Mouse (Mus musculus): ENCODE measurements around the gene Tmem150c.
A peak's percentile ranks its signal among the peaks of the same experiment; 100 is the strongest.

The Tmem150c gene

DNA sequence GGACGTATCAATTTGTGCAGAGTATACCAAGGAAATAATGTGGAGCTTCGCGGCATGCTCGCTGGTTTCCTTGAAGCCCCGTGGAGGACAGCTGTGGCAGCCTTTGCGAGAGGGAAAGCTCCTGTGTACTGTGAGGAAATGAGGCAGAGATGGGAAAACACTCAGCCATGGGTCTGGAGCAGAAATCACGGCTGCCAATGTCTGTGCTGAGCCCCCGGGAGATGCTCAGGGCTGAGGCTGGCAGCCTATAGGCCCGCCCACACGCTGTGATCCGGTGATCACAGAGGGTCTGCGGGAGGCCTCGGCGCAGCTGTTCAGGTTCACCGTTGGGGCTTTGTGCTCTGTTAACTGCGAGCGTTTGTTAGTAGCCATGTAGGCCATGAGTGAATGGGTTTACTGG lies 68.0 kb downstream of the Tmem150c start:
- H3K36me3 ChIP-seq (ENCODE audit: control insufficient read depth, insufficient read depth, low read length, poor library complexity, severe bottlenecking), result no peaks in the 10 kb centered on the region
- DNase-seq (ENCODE audit: low read depth, low spot score), result no peak
- no peaks in the 10 kb centered on the region for H3K27me3 ChIP-seq (ENCODE audit: control insufficient read depth, insufficient read depth, low read length, poor library complexity, severe bottlenecking)

DNA sequence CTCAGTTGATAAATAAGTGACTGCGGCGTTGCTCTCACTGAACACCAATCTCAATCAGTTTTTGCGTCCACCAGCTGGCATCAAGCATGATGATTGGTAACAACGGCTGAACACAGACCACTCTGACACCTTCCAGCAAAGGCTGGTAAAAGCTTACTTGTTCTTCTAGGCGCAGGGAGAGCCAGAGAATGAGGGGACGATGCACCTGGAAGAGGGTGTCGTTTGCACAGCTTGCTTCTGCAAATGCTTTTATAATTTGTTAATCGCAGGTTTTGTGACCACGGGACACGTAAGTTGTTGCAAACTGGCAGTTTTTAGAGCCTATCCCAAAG lies 68.4 kb downstream of the Tmem150c start:
- DNase-seq (ENCODE audit: low read depth, low spot score), result no peak
- no peaks in the 10 kb centered on the region for H3K27me3 ChIP-seq (ENCODE audit: control insufficient read depth, insufficient read depth, low read length, poor library complexity, severe bottlenecking)
- no peaks in the 10 kb centered on the region for H3K36me3 ChIP-seq (ENCODE audit: control insufficient read depth, insufficient read depth, low read length, poor library complexity, severe bottlenecking)

DNA sequence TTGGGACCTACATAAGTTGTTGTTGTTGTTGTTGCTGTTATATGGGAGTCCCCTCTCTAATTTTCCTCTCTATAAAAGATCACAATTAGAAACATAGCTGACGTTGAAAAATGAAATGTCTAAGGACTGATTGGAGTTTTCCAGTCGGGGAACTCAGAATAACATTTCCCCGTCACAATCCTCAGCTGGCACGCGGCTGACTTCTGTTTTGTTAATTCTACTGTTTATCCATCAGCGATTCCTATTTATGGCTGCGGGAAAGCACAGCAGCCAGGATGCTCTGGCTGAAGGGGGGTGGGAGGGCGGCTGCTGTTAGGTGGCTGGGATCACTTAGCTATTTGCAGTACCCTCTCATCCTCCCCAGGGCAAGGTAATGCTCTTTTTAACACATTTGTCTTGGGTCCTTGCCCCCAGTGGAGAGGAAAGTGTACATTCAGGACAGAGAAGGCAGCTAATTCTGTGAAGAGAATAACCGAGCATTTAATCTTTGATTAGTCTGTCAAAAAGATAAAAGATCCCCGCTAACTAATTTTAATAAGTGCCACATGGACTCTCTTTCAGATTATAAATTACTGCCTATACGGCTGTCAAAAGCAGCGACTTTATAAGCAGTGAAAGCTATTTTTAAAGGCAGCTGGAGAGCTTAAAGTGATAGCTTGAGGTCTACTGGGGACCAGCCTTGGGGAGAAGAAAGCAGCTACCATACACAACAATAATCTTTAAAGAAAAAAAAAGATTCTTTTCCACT lies 68.9 kb downstream of the Tmem150c start:
- DNase-seq (ENCODE audit: low read depth, low spot score), result no peak
- Histone ChIP-seq H3K27me3 (ENCODE audit: control insufficient read depth, insufficient read depth, low read length, poor library complexity, severe bottlenecking) (no peaks in the 10 kb centered on the region), H3K36me3 (ENCODE audit: control insufficient read depth, insufficient read depth, low read length, poor library complexity, severe bottlenecking) (no peaks in the 10 kb centered on the region)

DNA sequence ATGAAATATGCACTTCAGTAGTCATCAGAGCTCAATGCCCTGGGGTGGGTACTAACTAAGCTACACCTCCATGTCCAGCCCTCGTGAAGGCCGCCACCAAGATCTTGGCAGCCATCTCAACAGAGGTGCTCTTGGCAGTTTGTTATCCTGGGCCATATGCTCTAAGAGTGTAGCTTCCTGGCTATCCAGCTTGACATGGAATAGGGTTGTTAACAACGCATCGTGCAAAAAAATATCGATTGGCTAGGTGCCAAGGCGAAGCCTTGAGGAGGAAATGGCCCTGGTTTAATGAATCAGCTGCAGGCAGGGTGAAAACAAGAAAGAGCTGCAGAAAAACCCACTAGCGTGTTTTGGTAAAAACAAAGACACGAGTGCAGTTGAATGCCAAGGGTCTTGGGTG lies 74.5 kb downstream of the Tmem150c start:
- Histone ChIP-seq H3K36me3 (ENCODE audit: control insufficient read depth, insufficient read depth, low read length, poor library complexity, severe bottlenecking) (no peaks in the 10 kb centered on the region), H3K27me3 (ENCODE audit: control insufficient read depth, insufficient read depth, low read length, poor library complexity, severe bottlenecking) (no peaks in the 10 kb centered on the region)
- DNase-seq (ENCODE audit: low read depth, low spot score), result no peak

DNA sequence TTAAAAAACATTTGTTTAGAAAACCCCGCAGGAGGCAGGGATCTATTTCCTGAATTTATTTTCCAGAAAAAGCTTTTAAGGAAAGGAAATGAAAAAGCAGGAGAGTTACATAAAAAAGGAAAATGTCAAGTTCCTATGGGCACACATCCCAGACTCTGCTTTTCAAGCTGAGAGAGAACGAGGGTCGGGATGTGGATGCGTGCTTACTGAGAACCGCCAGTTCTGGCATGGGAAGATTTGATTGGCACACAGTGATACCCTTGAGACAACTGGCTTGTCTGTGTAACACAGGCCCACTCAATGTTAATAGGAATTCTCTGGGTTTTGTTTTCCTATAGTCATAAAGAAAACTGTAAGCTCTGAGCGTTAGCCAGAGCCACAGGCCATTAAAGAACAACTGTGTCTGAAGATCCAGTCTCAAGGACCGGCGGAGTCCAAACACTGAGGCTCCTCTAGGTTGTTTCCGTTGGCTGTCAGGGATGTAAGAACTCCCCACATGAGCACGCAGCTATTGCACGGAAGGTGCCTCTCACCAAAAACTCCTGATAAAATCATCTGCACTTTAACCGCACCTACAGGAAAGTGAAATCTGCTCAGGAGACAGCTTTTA lies 75.5 kb downstream of the Tmem150c start:
- Histone ChIP-seq H3K36me3 (ENCODE audit: control insufficient read depth, insufficient read depth, low read length, poor library complexity, severe bottlenecking) (no peaks in the 10 kb centered on the region), H3K27me3 (ENCODE audit: control insufficient read depth, insufficient read depth, low read length, poor library complexity, severe bottlenecking) (no peaks in the 10 kb centered on the region)
- DNase-seq (ENCODE audit: low read depth, low spot score), result no peak

DNA sequence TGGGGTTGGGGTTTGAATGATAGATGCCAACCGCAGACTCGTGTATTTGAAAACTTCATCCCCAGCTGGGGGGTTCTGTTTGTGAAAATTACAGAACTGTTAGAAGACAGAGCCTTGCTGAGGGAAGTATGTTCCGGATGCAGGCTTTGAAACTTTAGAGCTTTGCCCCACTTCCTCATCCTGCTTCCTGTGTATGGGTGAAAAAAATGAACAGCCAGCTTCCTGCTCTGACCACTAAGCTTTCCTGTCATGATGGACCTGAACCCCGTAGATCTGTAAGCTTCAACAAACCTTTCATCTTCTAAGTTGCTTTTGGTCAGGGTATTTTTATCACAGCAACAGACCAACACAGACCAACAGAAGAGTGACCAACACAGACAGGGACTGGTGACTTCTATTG lies 77.6 kb downstream of the Tmem150c start:
- Histone ChIP-seq H3K27me3 (ENCODE audit: control insufficient read depth, insufficient read depth, low read length, poor library complexity, severe bottlenecking) (no peaks in the 10 kb centered on the region), H3K36me3 (ENCODE audit: control insufficient read depth, insufficient read depth, low read length, poor library complexity, severe bottlenecking) (no peaks in the 10 kb centered on the region)
- DNase-seq (ENCODE audit: low read depth, low spot score), result peak; percentile 50

DNA sequence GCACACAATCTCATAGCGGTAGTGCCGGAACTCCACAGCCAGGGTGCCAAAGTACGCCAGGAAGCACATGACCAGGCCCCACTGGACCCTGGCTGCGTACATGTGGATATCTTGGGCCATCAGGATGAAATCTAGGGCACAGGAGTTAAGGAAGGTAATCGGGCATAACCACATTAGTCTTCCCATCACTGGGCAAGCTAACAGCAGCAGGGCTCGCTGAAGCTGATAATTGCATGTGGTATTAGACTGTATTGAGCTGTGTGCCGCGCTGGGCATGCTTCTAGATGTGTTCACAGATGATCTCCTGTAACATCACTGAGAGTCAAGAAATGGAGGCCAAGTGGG lies 79.7 kb downstream of the Tmem150c start:
- Histone ChIP-seq H3K27me3 (ENCODE audit: control insufficient read depth, insufficient read depth, low read length, poor library complexity, severe bottlenecking) (no peaks in the 10 kb centered on the region), H3K36me3 (ENCODE audit: control insufficient read depth, insufficient read depth, low read length, poor library complexity, severe bottlenecking) (no peaks in the 10 kb centered on the region)
- DNase-seq (ENCODE audit: low read depth, low spot score), result no peak

DNA sequence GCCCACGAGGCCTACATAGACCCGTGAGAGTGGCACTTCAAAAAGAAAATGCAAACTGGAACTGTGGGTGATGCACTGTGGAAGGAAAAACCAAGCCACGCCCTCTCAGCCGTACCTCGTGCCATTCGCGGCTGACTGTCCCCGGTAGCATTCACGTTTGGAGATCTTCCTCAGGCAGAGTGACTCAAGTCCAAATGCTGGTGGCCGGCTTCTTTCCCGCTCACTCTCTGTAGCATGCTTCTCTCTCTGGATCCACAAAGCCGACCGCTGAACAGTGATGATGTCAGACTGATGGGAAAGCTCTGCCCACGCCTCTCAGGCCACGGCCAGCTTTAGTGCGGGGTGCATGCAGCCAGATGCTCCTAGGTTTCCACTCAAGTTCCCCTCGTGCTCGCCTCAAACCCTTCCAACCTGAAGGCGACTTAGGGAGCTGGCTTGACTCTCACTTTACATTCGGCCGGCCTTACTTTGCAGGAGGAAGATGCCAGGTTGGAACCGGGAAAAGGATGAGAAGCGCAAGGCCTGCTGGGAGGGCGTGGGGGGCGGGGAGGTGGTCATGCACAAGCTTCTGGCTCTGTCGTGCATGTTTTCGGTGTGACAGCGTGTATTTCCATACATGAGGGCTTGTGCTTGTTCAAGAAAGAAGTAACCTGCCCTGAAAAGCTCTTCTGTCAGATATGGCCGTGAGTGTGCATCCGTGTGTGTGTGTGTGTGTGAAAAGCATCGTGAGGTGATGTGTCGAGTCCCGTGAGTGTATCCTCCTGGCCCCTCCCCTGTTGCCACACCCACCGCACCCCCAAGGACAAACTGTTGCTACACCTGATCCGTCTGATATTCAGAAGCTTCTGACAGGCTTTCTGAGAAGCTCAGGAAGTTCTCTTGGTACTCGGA lies 80.3 kb downstream of the Tmem150c start:
- Histone ChIP-seq H3K36me3 (ENCODE audit: control insufficient read depth, insufficient read depth, low read length, poor library complexity, severe bottlenecking) (no peaks in the 10 kb centered on the region), H3K27me3 (ENCODE audit: control insufficient read depth, insufficient read depth, low read length, poor library complexity, severe bottlenecking) (no peaks in the 10 kb centered on the region)
- peak; percentile 38 for DNase-seq (ENCODE audit: low read depth, low spot score)

DNA sequence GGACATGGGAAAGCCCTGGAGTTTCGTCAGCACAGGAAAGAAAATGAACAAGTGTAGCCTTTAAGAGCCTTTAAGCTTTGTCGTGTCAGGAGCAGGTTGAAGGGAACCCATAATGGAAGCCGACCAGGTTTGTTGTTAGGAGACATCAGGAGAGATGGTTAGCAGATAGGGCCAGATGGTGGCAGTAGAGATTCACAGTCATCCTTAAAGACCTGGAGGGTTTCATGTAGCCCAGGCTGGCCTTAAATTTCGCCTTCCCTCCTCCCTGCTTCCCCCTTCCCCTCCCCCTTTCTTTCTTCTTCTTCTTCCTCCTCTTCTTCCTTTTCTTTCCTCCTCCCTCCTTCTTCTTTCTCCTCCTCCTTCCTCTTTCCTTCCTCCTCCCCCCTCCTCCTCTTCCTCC lies 85.0 kb downstream of the Tmem150c start:
- H3K27me3 ChIP-seq (ENCODE audit: control insufficient read depth, insufficient read depth, low read length, poor library complexity, severe bottlenecking), result no peaks in the 10 kb centered on the region
- DNase-seq (ENCODE audit: low read depth, low spot score), result peak; percentile 7
- H3K36me3 ChIP-seq (ENCODE audit: control insufficient read depth, insufficient read depth, low read length, poor library complexity, severe bottlenecking), result no peaks in the 10 kb centered on the region; the same call in 1 of the 2 replicates

DNA sequence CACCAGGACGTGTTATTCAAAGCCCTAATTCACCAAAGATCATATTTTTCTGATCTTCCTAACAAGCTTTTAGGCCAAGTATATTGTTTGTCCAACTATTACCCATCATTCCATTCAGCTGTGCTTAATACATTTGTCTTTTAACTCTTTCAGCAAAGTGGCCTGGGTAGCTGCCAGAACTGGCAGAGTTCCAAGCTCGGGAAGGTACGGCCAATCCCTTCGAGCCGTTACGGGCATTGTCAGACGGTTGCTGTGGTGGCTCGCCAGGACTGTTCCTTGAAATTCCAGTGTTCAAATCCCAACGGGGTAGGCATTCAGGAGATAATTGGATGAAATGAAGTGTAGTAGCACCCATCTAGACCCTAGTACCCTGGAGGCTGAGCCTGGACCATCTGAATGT lies 87.1 kb downstream of the Tmem150c start:
- no peaks in the 10 kb centered on the region for H3K27me3 ChIP-seq (ENCODE audit: control insufficient read depth, insufficient read depth, low read length, poor library complexity, severe bottlenecking)

DNA sequence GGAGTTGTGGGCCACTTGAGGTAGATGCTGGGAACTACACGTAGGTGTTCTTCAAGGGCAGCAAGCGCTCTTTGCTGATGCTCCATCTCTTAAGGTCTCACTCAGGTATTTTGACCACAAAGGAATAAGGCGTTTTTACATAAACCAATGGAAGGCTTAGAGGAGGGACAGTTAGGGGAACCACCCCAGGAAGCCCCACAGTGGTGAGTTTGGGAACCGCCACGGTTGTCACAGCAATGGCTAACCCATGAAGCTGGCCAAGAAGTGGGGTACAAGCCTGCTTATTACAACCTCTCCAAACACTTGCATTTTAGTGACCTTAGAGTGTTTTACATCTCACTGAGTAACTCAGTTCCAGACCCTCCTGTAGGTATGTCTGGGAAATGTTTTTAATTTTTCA lies 88.1 kb downstream of the Tmem150c start:
- Histone ChIP-seq H3K27me3 (ENCODE audit: control insufficient read depth, insufficient read depth, low read length, poor library complexity, severe bottlenecking) (no peaks in the 10 kb centered on the region), H3K36me3 (ENCODE audit: control insufficient read depth, insufficient read depth, low read length, poor library complexity, severe bottlenecking) (no peaks in the 10 kb centered on the region; the same call in 1 of the 2 replicates)
- no peak for DNase-seq (ENCODE audit: low read depth, low spot score)

More for the DNA sequence above, 87.1 kb downstream of the Tmem150c start:
- DNase-seq (ENCODE audit: low read depth, low spot score), result no peak
- no peaks in the 10 kb centered on the region; the same call in 1 of the 2 replicates for H3K36me3 ChIP-seq (ENCODE audit: control insufficient read depth, insufficient read depth, low read length, poor library complexity, severe bottlenecking)

DNA sequence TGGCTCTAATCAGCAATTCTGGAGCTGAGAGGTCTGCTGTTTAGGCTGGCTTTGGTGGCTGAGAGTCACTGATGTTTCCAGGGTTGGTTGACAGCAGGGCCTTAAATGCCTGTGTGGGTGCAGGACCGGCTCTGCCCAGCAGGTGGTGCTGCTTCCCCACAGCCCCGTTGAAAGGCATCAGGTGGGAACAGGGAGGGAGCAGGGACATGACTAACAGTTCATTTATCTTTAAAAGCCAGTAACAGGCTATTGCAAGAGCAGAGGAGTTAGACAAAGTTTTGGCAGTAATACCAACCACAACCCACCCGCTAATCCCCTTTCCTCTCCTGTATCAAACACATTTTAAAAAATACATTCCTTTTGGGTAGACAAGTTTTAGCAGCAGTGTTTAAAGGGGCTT lies 89.4 kb downstream of the Tmem150c start:
- DNase-seq (ENCODE audit: low read depth, low spot score), result peak; percentile 83
- Histone ChIP-seq H3K27me3 (ENCODE audit: control insufficient read depth, insufficient read depth, low read length, poor library complexity, severe bottlenecking) (no peaks in the 10 kb centered on the region), H3K36me3 (ENCODE audit: control insufficient read depth, insufficient read depth, low read length, poor library complexity, severe bottlenecking) (no peaks in the 10 kb centered on the region; the same call in 1 of the 2 replicates)

DNA sequence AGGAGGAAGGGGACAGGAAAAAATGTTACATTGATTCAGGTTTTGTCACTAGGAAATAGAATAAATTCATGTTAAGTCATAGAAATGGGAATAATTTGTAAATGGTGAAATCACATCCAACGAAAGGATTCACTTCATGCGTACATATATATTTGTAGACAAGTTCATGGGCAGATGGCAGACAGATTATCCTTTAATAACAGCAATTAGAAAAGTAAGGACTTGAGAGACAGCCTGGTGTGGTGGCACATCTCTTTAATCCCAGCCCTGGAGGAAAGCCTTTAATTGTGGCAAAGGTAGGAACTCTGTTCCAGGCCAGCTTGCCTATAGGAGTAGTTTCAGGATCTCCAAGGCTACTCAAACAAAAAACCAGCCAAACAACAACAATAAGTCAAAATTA lies 90.1 kb downstream of the Tmem150c start:
- H3K27me3 ChIP-seq (ENCODE audit: control insufficient read depth, insufficient read depth, low read length, poor library complexity, severe bottlenecking), result no peaks in the 10 kb centered on the region
- DNase-seq (ENCODE audit: low read depth, low spot score), result no peak
- no peaks in the 10 kb centered on the region; the same call in 1 of the 2 replicates for H3K36me3 ChIP-seq (ENCODE audit: control insufficient read depth, insufficient read depth, low read length, poor library complexity, severe bottlenecking)

DNA sequence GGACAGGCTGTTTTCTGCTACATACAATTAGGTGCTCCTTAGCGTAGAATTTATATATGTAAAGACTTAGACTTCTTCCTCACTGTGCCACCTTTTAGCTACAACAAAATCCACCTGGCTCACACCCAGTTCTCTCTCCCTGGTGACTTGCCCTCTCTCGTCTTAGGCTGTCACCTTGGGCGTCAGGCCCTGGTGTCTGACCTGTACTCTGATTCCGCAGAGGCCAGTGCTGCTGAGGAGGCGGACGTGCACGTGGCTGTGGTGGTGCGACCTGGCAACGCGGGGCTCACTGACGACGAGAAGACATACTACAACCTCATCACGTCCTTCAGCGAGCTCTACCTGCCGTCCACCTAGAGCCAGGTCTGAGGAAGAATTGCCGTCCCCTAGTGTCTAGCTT lies 92.0 kb downstream of the Tmem150c start:
- H3K27me3 ChIP-seq (ENCODE audit: control insufficient read depth, insufficient read depth, low read length, poor library complexity, severe bottlenecking), result no peaks in the 10 kb centered on the region
- DNase-seq (ENCODE audit: low read depth, low spot score), result no peak
- H3K36me3 ChIP-seq (ENCODE audit: control insufficient read depth, insufficient read depth, low read length, poor library complexity, severe bottlenecking), result no peaks in the 10 kb centered on the region

DNA sequence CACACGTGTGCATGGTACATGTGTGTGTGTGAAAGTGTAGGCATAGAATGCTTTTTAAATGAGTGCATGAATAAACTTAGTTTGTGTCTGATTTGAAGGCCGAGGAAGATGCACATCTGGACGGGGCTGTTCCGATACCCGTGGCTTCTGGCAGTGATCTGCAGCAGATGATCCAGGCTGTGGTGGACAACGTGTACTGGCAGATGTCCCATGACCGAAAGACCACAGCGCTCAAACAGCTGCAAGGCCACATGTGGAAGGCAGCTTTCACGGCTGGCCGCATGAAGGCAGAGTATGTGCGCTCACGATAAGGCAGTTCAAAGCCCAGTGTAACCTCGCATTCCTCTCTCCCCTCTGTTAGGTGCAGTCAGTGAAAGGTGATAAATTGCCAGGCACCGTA lies 98.7 kb downstream of the Tmem150c start:
- no peaks in the 10 kb centered on the region; the same call in 1 of the 2 replicates for H3K36me3 ChIP-seq (ENCODE audit: control insufficient read depth, insufficient read depth, low read length, poor library complexity, severe bottlenecking)
- H3K27me3 ChIP-seq (ENCODE audit: control insufficient read depth, insufficient read depth, low read length, poor library complexity, severe bottlenecking), result no peaks in the 10 kb centered on the region
- no peak for DNase-seq (ENCODE audit: low read depth, low spot score)
